Mouse (Mus musculus) NIH3T3 (cell line): ENCODE results near the gene Apom.

ENCODE experiments used
- DNase-seq: peaks from one replicate; pipeline ENCODE4 v3.0.0-alpha.2; 2012; ENCODE audit warnings: low read depth

The Apom gene

DNA sequence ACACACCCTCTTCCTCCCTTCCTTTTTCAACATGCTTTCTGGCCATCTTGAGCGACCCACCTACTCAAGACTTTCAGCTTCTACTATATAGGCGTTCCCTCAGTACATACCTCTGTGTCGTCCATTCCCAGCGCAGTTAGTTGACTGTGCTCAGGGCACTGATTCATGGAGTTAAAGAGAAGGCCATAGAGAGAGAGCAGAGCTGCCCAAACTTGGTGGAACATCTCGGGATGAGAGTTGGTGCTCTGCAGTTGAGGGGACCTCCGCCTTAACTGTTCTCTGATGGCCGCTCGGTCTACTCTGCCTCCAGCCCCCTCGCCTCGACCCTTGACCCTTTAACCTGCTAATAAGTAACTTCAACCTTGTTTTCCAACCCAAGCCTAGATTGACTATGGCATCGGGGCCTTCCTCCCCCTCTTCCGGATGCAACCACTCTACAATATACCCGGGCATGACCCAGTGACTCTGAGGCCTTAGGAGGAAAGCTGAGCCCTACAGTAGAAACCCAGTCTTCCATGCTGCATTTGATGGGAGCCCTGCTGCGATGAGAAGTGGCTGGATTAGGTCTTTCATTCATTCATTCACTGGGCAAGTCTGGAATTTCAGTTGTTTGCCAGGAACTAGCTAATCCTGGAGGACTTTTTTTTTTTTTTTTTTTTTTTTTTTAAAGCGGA, at the start of gene Apom:
TSS of gene Apom (minus strand) at position 551 of the 674 bp plus-strand sequence.
- DNase-seq = no peak

GRCm38 (mm10) chr17:35180093-35180492, 48.2 kb upstream of the Apom start:
- no peak for DNase-seq

- DNase-seq = peak; percentile 91
Observed at GRCm38 (mm10) chr17:35178528-35178927, 46.7 kb upstream of the Apom start.

- DNase-seq = no peak
Observed at GRCm38 (mm10) chr17:35175968-35176367, 44.1 kb upstream of the Apom start, which contains the start of gene Aif1. Aif1 (minus strand) TSS chr17:35176068.

GRCm38 (mm10) chr17:35175382-35175781, 43.5 kb upstream of the Apom start:
- no peak for DNase-seq

GRCm38 (mm10) chr17:35174201-35174977, 42.5 kb upstream of the Apom start:
- DNase-seq = peak; percentile 56

- no peak for DNase-seq
Observed at GRCm38 (mm10) chr17:35173329-35173728, 41.5 kb upstream of the Apom start.

DNA sequence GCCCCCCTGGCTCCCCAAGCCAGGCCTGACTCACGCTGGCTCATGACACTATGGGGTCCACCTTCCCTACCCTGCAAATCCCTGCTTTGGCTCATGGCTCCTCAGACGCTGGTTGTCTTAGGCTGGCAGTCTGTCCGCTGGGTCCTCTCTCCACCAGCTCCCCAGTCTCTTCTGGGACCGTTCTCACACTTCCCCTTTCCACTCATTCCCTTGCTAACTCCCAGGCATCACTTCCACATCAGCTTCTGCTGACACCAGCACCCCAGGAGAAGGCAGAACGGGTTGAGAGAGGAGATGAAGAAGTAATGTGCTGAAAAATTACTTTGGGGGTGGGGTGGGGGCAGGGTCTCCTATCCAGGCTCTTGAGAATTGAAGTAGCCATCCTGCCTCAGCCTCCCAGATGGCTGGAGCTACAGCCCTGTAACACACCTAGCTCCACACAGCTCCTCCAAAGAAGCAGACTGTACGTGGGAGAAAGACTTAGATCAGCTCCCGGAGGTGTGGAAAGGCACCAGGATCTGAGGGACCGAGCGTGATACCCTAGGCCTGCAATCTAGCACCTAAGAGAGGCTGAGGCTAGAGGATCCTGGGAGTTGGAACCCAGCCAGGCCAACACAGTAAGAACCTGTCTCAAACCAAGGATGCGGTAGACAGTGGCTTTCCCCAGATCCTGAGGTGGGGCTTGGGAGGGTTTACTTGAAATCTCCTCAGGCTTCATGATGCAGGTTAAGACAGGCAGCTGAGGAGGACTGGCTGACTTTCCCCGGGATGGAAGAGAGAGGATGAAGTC, 40.8 kb upstream of the Apom start:
- DNase-seq = no peak

DNA sequence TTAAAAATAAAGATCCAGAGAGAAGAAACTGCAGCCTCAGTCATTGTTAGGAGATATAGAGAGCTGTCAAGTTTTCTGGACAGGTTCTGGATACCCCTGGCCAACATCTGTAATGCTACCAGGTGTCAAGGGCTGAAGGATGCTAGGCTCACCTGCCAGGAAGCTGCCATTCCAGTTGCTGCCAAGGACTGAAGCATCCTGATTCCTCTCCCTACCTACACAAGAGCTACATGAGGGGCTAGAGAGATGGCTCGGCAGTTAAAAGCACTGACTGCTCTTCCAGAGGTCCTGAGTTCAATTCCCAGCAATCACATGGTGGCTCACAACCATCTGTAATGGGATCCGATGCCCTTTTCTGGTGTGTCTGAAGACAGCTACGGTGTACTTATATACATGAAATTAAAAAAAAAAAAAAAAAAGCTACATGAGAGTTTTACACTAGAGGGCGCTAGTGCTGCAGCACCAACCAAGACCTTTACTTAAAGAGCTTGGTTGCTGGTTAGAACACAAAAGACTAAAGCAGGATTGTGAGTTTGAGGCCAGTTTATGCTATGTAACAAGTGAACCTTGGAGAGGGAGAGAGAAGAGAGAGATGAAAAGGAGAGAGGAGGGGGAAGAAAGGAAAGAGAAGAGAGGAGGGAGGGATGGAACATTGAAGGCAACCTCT, 36.8 kb upstream of the Apom start:
- DNase-seq = peak; percentile 84

GRCm38 (mm10) chr17:35167794-35168193, 35.9 kb upstream of the Apom start:
- DNase-seq = no peak

DNA sequence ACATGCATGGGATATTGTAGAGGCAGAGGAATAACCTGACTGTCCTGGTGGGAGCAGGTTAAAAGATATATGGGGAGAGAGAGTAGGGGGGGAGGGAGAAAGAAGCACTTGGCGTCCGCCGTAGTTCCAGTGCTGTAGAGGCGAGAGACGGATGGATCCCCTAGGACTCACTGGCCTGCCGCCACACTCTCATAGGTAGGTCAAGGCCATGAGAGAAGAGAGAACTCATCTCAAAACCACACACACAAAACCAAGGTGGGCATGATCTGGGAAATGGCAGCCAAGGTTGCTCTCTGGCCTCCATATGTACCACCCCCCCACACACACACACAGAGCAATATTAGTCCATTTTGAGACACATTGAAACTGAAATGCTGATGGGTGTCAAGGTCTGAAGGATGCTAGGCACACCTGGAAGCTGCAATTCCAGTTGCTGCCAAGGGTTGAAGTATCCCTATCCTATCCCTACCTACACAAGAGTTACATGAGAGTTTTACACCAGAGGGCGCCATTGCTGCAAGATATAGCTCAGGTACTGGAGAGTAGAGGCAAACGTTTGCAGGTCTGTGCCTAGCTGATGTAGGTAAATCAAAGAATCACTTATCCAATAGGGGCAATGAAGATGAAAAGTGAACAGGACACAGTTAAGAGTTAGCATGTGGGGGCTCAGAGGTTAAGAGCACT, 34.6 kb upstream of the Apom start:
- DNase-seq = peak; percentile 82

GRCm38 (mm10) chr17:35165451-35166155, 33.8 kb upstream of the Apom start:
- no peak for DNase-seq

DNA sequence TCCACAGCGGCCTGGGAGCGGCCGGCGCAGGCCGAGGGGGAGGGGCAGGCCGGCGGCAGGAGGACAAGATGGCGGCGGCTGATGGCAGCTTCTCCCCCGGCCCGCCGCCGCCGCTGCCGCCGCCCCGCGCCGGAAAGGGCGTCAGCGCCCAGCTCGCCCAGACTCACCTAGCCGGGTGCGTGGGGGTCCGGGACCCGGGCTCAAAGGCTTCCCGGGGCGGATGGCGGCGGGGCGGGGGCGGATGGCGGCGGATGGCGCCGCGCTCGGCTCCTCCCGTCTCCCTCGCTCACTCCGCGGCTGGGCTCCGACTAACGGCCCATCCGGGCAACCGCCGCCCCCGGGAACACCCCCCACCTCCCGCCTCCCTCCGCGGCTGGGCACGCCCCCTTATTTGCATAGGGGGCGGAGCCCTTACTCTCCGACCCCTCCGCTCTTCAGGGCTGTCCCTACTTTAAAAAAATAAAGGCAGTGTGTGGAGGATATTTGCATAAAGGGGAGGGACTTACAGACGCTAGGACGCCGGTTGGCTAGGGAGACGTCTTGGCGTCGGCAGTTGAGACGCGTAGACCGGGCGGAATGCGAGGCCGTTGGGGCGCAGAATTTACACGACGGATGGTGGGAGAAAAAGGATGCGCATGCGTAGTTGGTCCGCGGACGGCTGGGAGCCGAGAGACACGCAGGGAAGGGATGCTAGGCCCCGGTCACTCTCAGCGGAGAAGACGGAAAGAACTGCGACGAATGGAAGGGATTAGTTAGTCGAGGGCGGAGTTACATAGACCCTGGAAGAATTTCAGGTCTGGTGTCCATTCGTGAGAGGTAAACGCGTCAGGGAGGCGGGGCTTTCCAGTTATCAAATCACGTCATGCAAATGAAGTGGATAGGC, 33.0 kb upstream of the Apom start, which contains the start of gene Prrc2a:
TSS of gene Prrc2a (minus strand) at position 330 of the 883 bp plus-strand sequence.
- DNase-seq = peak; percentile 99

DNA sequence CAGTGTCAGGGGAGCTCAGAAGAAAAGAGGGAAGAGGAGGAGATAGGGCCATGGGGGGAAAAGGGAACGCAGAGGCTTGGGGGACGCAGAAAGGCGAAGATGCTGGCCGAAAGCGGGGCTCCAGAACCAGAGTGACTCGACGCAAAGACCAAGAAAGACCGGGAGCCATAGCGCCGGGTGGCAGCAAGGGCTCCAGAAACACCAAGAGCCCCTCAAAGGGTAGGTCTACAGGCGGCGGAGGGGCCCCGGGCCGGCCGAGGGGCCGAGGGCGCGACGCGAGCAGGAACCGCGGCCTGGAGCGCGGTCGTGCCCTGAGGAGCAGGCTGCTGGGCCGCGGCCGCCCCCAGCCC, 32.3 kb upstream of the Apom start:
- DNase-seq = no peak

DNA sequence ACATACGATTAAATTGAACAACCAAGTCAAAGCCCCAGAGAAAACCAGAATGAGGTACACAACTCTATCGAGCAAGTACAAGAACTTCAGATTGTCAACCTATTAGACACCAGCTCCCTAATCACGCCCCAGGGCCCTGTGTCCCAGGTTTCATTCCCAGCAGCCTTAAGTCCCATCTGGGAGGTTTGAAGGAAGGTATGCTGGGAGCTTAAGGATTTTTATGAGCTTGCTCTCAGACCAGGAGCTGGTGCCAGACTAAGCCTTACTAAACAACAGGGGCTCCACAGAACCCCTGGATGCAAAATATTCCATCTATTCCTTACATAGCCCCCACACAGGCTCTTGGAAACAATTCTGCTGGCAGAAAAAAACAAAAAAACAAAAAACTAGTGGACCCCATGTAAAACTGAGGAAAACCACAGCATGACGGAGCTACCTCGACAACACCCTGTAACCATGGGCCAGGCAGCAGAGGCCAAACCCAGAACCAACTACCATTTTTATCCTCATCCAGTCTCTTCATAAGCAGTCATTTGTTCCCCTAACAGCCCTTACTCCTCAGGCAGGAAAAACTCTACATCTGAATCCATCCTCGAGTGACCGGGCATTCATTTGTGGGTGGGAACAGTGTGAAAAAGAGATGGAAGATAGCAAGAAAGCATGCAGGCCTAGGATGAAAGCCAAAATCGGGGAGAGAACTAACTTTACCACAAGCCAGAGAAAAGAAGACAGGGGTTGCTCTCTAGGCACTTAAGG, 31.7 kb upstream of the Apom start:
- peak; percentile 34 for DNase-seq

DNA sequence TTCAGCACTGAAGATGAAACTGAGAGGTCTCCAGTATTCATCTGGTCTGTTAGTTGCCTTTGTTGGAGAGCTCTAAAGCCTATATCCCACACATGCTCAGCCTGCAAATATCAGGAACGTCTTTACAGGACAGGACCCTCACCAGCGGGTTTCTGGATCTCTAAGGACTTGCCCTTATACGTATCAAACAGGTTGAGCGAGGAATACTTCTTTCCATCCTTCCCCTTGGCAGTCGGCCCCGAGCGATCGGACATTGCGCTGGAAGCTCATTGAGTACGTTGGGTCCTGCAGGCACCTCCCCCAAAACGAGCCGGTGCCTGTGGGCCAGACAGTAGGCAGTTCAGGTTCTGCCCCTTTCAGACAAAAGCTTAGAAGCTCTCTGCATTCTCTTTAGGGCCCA, 30.9 kb upstream of the Apom start:
- peak; percentile 62 for DNase-seq

- no peak for DNase-seq
Observed at GRCm38 (mm10) chr17:35162121-35162520, 30.3 kb upstream of the Apom start.

GRCm38 (mm10) chr17:35161421-35161820, 29.6 kb upstream of the Apom start:
- no peak for DNase-seq

DNA sequence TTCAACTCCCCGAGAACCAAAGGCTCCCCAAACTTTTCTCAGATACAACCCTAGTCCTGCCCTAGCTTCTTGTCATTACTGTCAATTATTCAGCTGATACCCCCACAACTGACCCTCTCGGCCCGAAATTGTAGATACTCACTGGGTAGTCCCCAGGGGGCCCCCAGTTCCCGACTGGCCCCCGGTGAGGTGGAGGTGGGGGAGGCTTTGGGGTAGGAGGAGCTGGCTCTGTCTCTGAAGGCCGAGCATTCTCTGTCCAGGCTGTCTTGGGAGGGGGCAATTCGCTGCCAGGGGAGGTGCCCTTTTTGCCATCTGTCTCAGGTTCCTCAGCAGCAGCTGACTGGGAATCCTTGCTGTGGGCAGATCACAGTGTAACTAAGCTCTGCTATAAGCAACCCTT, 27.8 kb upstream of the Apom start:
- no peak for DNase-seq
